Mouse (Mus musculus) embryonic fibroblast, embryonic 13.5 days (primary cell): Measurements from ENCODE around the gene Myrip.

Experiments used
- CTCF ChIP-seq: IDR thresholded peaks from 2 replicates; pipeline ENCODE4 v1.5.1; 2011; ENCODE audit warnings: mild to moderate bottlenecking, control low read depth, low read length, moderate library complexity, borderline replicate concordance; ENCODE audit not compliant: insufficient read depth
- POLR2A ChIP-seq: IDR thresholded peaks from 2 replicates; pipeline ENCODE4 v1.6.1; 2011; ENCODE audit warnings: low read depth, mild to moderate bottlenecking, control low read depth, low read length, moderate library complexity

- no peak for TF ChIP-seq CTCF
- no peak for TF ChIP-seq POLR2A
Measured at GRCm38 (mm10) chr9:120281147-120281546, 20.2 kb upstream of the Myrip start.
